Mouse (Mus musculus) adrenal gland, postnatal 4 days (tissue): Measurements from ENCODE around the gene Palm2. TPM values are rescaled to one million over a fixed set of nuclear protein-coding genes. Genes with fewer than 3 reads are reported as not detected.

Experiments used
- DNase-seq, 2 experiments: peaks; one replicate each; pipeline ENCODE4 v3.0.0; 2021 to 2022; ENCODE audit warnings: low spot score in 2 of 2, mixed read lengths in 2 of 2
- total RNA-seq, 2 experiments: library from RNA; stranded (reverse); gene quantifications; 2 replicates each; pipeline ENCODE4 v1.2.3; 2021

Gene Palm2
- total RNA-seq, 2 experiments from 2014 or later: 36.6 to 42.6 TPM

DNA sequence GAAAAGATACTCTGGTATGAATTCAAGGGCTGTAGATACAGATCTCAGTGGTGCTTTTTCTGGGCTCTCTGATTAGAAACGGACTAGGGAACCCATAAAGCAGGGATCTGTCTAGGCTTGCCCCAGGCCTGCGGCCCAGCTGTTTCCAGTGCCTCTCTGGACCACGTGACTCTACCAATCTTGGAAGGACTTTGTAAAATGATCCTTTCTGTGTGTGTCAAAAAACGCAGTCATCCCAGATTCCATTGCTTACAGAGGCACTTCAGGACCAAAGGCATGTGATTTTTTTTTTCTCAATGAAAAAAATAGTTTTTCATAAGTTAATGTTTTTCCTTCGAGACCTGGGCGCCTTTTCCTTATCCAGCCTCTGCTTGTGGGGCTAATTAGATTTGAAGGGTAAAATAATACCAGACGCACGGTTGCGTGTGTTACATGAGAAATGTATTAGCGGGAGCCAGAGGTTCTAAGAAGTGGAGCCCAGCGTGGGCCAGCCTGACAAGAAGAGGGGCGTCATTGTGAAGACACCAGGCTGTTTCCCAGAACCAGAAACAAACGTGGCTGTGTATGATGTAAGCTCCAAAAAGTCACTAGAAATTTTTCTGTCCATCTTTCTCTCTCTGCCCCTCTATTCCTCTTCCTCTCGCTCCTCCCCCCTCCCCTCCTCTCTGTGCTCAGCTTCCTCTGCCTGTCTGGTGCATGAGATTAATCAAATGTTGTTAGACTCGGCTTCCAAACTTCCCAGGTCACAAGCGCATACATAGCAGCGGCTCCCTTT lies 177.4 kb downstream of the Palm2 start:
- DNase-seq: no peak

GRCm38 (mm10) chr4:57612716-57613115 lies 178.7 kb downstream of the Palm2 start:
- no peak for DNase-seq

DNA sequence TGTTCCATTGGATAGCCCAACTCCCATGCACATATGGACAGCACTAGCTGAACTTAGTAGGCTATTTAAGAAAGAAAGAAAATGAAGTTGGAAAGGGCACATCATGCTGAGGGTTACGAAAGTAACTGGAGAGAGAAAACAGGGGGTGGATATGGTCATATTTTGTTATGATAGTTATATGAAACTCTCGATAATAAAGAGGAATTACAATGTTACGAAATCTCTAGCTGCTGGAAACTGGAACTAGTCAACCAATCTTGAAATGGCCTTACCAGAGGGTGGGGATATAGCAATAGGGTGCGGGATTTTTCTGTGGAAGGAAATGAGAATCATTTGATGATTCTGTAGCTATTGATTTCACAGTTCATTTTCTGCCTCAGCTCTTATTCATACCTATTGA lies 180.6 kb downstream of the Palm2 start:
- DNase-seq: no peak

DNA sequence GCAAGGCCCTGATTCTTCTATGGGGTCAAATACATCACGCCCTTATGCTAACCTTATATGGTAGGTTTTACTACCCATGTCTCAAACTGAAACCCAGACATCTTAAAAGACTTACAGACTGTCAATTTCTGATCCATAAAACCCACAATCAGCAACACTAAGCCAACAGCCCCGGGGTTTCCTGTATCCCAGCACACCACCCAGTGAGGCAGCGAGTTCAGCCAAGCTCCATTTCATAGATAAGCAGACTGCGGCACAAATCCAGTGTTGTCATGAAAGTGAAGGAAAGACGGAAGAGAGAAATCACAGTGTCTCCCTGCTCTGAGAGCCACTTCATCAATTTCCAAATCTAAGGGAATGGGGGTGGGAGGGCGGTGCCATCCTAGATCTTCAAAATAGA lies 184.7 kb downstream of the Palm2 start:
- DNase-seq: no peak

GRCm38 (mm10) chr4:57622816-57623215 lies 188.8 kb downstream of the Palm2 start:
- no peak for DNase-seq

- DNase-seq: no peak
Observed at GRCm38 (mm10) chr4:57624819-57625218, 190.8 kb downstream of the Palm2 start.

DNA sequence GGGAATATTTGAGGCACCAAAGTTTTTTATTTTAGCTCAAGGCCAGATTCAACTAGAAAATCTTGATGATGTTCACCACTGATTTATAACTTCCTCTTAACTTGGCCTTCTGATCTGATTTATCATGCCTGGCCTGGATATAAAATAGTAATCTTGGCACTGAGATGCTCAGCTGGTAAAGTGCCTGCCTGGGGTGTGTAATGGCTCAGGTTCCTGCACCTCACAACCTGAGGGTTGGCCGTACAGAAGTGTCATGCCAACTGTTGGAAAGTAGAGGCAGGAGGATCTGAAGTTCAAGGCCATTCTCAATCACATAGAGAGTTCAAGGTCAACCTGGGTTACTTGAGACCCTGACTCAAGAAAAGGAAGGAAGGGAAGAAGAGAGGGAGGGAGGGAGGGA lies 191.3 kb downstream of the Palm2 start:
- DNase-seq: no peak

- DNase-seq: no peak
Observed at GRCm38 (mm10) chr4:57625756-57626155, 191.7 kb downstream of the Palm2 start.

DNA sequence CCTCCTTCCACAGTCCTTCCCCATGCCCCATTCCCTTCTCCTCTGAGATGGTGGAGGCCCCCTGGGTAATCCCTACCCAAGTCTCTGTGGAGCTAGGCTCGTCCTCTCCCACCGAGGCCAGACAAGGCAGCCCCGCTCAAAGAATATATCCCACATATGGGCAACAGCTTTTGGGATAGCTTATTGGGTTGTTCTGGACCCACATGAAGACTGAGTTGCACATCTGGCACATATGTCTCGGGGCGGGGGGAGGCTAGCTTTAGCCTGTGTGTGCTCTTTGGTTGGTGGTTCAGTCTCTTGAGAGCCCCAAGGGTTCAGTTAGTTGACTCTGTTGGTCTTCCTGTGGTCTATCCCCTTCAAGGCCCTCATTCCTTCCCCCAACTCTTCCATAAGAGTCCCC lies 192.9 kb downstream of the Palm2 start:
- DNase-seq: no peak

- no peak for DNase-seq
Observed at GRCm38 (mm10) chr4:57632386-57632785, 198.3 kb downstream of the Palm2 start.

DNA sequence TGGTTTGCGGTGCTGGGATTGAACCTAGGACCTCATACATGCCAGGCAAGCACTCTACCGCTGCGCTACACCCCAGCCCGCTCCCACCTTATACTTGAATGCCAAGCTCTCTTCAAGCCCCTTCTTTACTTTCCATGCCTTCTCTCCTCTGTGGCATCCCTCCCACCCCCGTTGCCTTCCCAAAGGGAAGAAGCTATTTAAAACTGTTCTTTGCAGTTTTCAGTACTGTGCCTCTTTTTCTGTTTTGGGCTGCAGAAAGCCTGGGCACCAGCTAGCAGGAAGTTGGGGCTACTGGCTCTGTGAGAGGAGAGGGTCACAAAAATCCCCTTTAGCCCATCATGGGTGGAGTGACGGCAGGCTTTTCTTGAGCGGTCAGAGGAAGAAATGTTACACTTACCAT lies 199.0 kb downstream of the Palm2 start:
- no peak for DNase-seq

GRCm38 (mm10) chr4:57634956-57635355 lies 200.9 kb downstream of the Palm2 start:
- no peak for DNase-seq

- DNase-seq: no peak
Observed at GRCm38 (mm10) chr4:57636782-57637482, 202.9 kb downstream of the Palm2 start.

- no peak for DNase-seq
Observed at GRCm38 (mm10) chr4:57637636-57638386, 203.8 kb downstream of the Palm2 start.

- no peak for DNase-seq
Observed at GRCm38 (mm10) chr4:57638941-57639340, 204.9 kb downstream of the Palm2 start.

DNA sequence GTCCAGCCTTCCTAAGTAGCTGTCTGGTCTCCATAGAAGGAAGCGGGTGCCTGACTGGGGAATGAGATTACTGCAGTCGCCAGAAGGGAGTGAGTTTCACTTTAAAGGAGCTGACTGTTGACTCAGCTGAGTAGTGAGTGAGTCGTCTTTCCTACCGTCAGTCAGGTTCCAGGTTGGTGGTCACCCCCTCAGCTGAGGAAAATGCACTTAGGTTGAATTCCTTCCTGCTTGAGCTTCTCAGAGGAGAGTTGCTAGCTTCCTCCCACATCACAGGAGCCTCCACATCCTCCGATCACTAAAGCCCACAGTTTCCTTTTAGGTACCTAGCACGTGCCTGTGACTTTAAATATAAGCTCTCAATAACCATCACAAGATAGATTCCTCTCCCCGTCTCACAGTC lies 206.2 kb downstream of the Palm2 start:
- DNase-seq: no peak

- DNase-seq: no peak
Observed at GRCm38 (mm10) chr4:57640971-57641370, 206.9 kb downstream of the Palm2 start.

GRCm38 (mm10) chr4:57650994-57651393 lies 216.9 kb downstream of the Palm2 start:
- DNase-seq: no peak

- DNase-seq: no peak
Observed at GRCm38 (mm10) chr4:57651547-57651946, 217.5 kb downstream of the Palm2 start.

GRCm38 (mm10) chr4:57652185-57652904 lies 218.3 kb downstream of the Palm2 start:
- no peak for DNase-seq

GRCm38 (mm10) chr4:57655966-57656365 lies 221.9 kb downstream of the Palm2 start:
- no peak for DNase-seq
